Mouse (Mus musculus): ENCODE measurements at regions not wholly inside any gene's neighbourhood (a gene's known extent, or its start where the extent isn't known, plus 50 kb on each side); places are given as distances from the start of the nearest gene placed in this dataset.

- H3K27me3 ChIP-seq (replicated peaks; ENCODE audit: control insufficient read depth, insufficient read depth, low read length): no peaks in the 10 kb centered on the region
- H3K4me1 ChIP-seq (replicated peaks; ENCODE audit: control insufficient read depth, insufficient read depth, low read length): no peaks in the 10 kb centered on the region
- H3K4me2 ChIP-seq (replicated peaks; ENCODE audit: low read depth): no peak overlapping the region
- no peaks in the 10 kb centered on the region for H3K36me3 ChIP-seq (ENCODE audit: control insufficient read depth, insufficient read depth)
- WGBS: 77% methylated on average over 8 of the region's 8 CpGs
- H3K4me3 ChIP-seq (ENCODE audit: low read depth, low read length): no peak overlapping the region
- no peaks in the 10 kb centered on the region for H3K9me3 ChIP-seq (ENCODE audit: control insufficient read depth)
- H3K27ac ChIP-seq (ENCODE audit: low read depth, low read length): no peak overlapping the region
- ATAC-seq: no peak
- no peak for TF ChIP-seq CTCF (IDR thresholded peaks at IDR 0.05; ENCODE audit: low read depth)
- no peak overlapping the region for H3K9ac ChIP-seq (ENCODE audit: low read depth, low read length)
These were observed 853.1 kb upstream of the Pou3f2 start for GRCm38 (mm10) chr4:23341240-23341639.

- ATAC-seq: no peak
- Histone ChIP-seq H3K4me1 (replicated peaks; ENCODE audit: control insufficient read depth, insufficient read depth, low read length) (no peaks in the 10 kb centered on the region), H3K36me3 (ENCODE audit: control insufficient read depth, insufficient read depth) (no peaks in the 10 kb centered on the region), H3K27me3 (replicated peaks; ENCODE audit: control insufficient read depth, insufficient read depth, low read length) (no peaks in the 10 kb centered on the region), H3K27ac (ENCODE audit: low read depth, low read length) (no peak overlapping the region), H3K9me3 (ENCODE audit: control insufficient read depth) (no peaks in the 10 kb centered on the region), H3K4me3 (ENCODE audit: low read depth, low read length) (no peak overlapping the region), H3K9ac (ENCODE audit: low read depth, low read length) (no peak overlapping the region), H3K4me2 (replicated peaks; ENCODE audit: low read depth) (no peak overlapping the region)
- TF ChIP-seq CTCF (IDR thresholded peaks at IDR 0.05; ENCODE audit: low read depth): no peak
- WGBS: 82% methylated on average over 5 of the region's 5 CpGs
These were observed 850.3 kb upstream of the Pou3f2 start for GRCm38 (mm10) chr4:23338481-23338880.

- Histone ChIP-seq H3K36me3 (ENCODE audit: control insufficient read depth, insufficient read depth) (no peaks in the 10 kb centered on the region), H3K4me3 (ENCODE audit: low read depth, low read length) (no peak overlapping the region), H3K4me1 (replicated peaks; ENCODE audit: control insufficient read depth, insufficient read depth, low read length) (no peaks in the 10 kb centered on the region), H3K9me3 (ENCODE audit: control insufficient read depth) (no peaks in the 10 kb centered on the region), H3K4me2 (replicated peaks; ENCODE audit: low read depth) (no peak overlapping the region), H3K27me3 (replicated peaks; ENCODE audit: control insufficient read depth, insufficient read depth, low read length) (no peaks in the 10 kb centered on the region), H3K9ac (ENCODE audit: low read depth, low read length) (no peak overlapping the region), H3K27ac (ENCODE audit: low read depth, low read length) (no peak overlapping the region)
- WGBS: 17% methylated on average over 2 of the region's 2 CpGs
- no peak for TF ChIP-seq CTCF (IDR thresholded peaks at IDR 0.05; ENCODE audit: low read depth)
- ATAC-seq: no peak
These were observed 812.5 kb upstream of the Pou3f2 start for GRCm38 (mm10) chr4:23300617-23301016.

- Histone ChIP-seq H3K27me3 (replicated peaks; ENCODE audit: control insufficient read depth, insufficient read depth, low read length) (no peaks in the 10 kb centered on the region), H3K27ac (ENCODE audit: low read depth, low read length) (no peak overlapping the region), H3K4me2 (replicated peaks; ENCODE audit: low read depth) (no peak overlapping the region), H3K9ac (ENCODE audit: low read depth, low read length) (no peak overlapping the region), H3K4me1 (replicated peaks; ENCODE audit: control insufficient read depth, insufficient read depth, low read length) (no peaks in the 10 kb centered on the region), H3K9me3 (ENCODE audit: control insufficient read depth) (no peaks in the 10 kb centered on the region), H3K4me3 (ENCODE audit: low read depth, low read length) (no peak overlapping the region), H3K36me3 (ENCODE audit: control insufficient read depth, insufficient read depth) (no peaks in the 10 kb centered on the region)
- WGBS: 70% methylated on average over 6 of the region's 6 CpGs
- TF ChIP-seq CTCF (IDR thresholded peaks at IDR 0.05; ENCODE audit: low read depth): no peak
- no peak for ATAC-seq
These were observed 791.9 kb upstream of the Pou3f2 start for GRCm38 (mm10) chr4:23280087-23280486.

GRCm38 (mm10) chr4:23275203-23275602 is 787.0 kb upstream of the Pou3f2 start:
- Histone ChIP-seq H3K4me3 (ENCODE audit: low read depth, low read length) (no peak overlapping the region), H3K9me3 (ENCODE audit: control insufficient read depth) (no peaks in the 10 kb centered on the region), H3K9ac (ENCODE audit: low read depth, low read length) (no peak overlapping the region), H3K27me3 (replicated peaks; ENCODE audit: control insufficient read depth, insufficient read depth, low read length) (no peaks in the 10 kb centered on the region), H3K4me1 (replicated peaks; ENCODE audit: control insufficient read depth, insufficient read depth, low read length) (no peaks in the 10 kb centered on the region), H3K27ac (ENCODE audit: low read depth, low read length) (no peak overlapping the region), H3K4me2 (replicated peaks; ENCODE audit: low read depth) (no peak overlapping the region), H3K36me3 (ENCODE audit: control insufficient read depth, insufficient read depth) (no peaks in the 10 kb centered on the region)
- TF ChIP-seq CTCF (IDR thresholded peaks at IDR 0.05; ENCODE audit: low read depth): no peak
- no peak for ATAC-seq
- 75% methylated on average over 5 of the region's 5 CpGs for WGBS

- no peaks in the 10 kb centered on the region for H3K9me3 ChIP-seq (ENCODE audit: control insufficient read depth)
- H3K27me3 ChIP-seq (replicated peaks; ENCODE audit: control insufficient read depth, insufficient read depth, low read length): no peaks in the 10 kb centered on the region
- no peaks in the 10 kb centered on the region for H3K4me1 ChIP-seq (replicated peaks; ENCODE audit: control insufficient read depth, insufficient read depth, low read length)
- no peak for ATAC-seq
- TF ChIP-seq CTCF (IDR thresholded peaks at IDR 0.05; ENCODE audit: low read depth): no peak
- H3K36me3 ChIP-seq (ENCODE audit: control insufficient read depth, insufficient read depth): no peaks in the 10 kb centered on the region
- H3K4me2 ChIP-seq (replicated peaks; ENCODE audit: low read depth): no peak overlapping the region
- no peak overlapping the region for H3K9ac ChIP-seq (ENCODE audit: low read depth, low read length)
- no peak overlapping the region for H3K4me3 ChIP-seq (ENCODE audit: low read depth, low read length)
- H3K27ac ChIP-seq (ENCODE audit: low read depth, low read length): no peak overlapping the region
These were observed 783.8 kb upstream of the Pou3f2 start for GRCm38 (mm10) chr4:23271947-23272346.

GRCm38 (mm10) chr4:23260371-23260770 is 772.2 kb upstream of the Pou3f2 start:
- Histone ChIP-seq H3K4me3 (ENCODE audit: low read depth, low read length) (no peak overlapping the region), H3K27ac (ENCODE audit: low read depth, low read length) (no peak overlapping the region), H3K9me3 (ENCODE audit: control insufficient read depth) (no peaks in the 10 kb centered on the region), H3K9ac (ENCODE audit: low read depth, low read length) (no peak overlapping the region), H3K36me3 (ENCODE audit: control insufficient read depth, insufficient read depth) (no peaks in the 10 kb centered on the region), H3K4me2 (replicated peaks; ENCODE audit: low read depth) (no peak overlapping the region), H3K4me1 (replicated peaks; ENCODE audit: control insufficient read depth, insufficient read depth, low read length) (no peaks in the 10 kb centered on the region), H3K27me3 (replicated peaks; ENCODE audit: control insufficient read depth, insufficient read depth, low read length) (no peaks in the 10 kb centered on the region)
- TF ChIP-seq CTCF (IDR thresholded peaks at IDR 0.05; ENCODE audit: low read depth): no peak
- ATAC-seq: no peak
- WGBS: 85% methylated on average over 4 of the region's 4 CpGs

Measured in intestine, postnatal 0 days (tissue).